8 mouse cellular contexts compared by ENCODE assay signal in the genomic region with DNA sequence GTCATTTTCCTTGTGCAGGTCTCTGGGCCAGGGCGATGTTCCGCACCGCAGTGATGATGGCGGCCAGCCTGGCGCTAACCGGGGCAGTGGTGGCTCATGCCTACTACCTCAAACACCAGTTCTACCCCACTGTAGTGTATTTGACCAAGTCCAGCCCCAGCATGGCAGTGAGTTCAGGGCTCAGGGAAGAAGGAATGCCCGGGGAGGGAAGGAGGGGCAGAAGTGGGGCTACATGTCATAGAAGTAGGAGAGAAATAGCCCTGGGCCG. TPM values are rescaled to one million over a fixed set of nuclear protein-coding genes. Genes with fewer than 3 reads are reported as not detected.
DNase-seq lines count a peak whose midpoint lies in the region; ATAC-seq lines count a peak whose summit lies in the region.

No protein-coding gene starts in this region.

- no peak overlapping the region for H3K27ac ChIP-seq in brown adipose tissue, adult 24 weeks (replicated peaks; ENCODE audit: low read depth, low read length)
- no peak overlapping the region for H3K27ac ChIP-seq in hindbrain, embryonic 11.5 days (ENCODE audit: low read depth, low read length)
- no peak overlapping the region for H3K27ac ChIP-seq in midbrain, embryonic 12.5 days (replicated peaks)

- peak overlapping the region; percentile 73 for H3K4me3 ChIP-seq in brown adipose tissue, adult 24 weeks (ENCODE audit: insufficient read depth, low read depth, low read length)
- peak overlapping the region; percentile 93 for H3K4me3 ChIP-seq in hindbrain, embryonic 11.5 days (ENCODE audit: low read depth, low read length)
- peak overlapping the region; percentile 97 for H3K4me3 ChIP-seq in midbrain, embryonic 12.5 days

- H3K4me2 ChIP-seq in hindbrain, embryonic 11.5 days (replicated peaks; ENCODE audit: low read depth, low read length) = peak overlapping the region; percentile 96
- peak overlapping the region; percentile 99 for H3K4me2 ChIP-seq in midbrain, embryonic 12.5 days (replicated peaks)

- DNase-seq in kidney, adult 9 months = peak; percentile 36
- DNase-seq in kidney, adult 8-10 months = no peak
- no peak for DNase-seq in hindbrain, embryonic 11.5 days (ENCODE audit: low spot score)
- DNase-seq in retina, embryonic 14.5 days (ENCODE audit: low spot score) = no peak
- DNase-seq in layer of hippocampus, adult 9-10 months (ENCODE audit: low spot score) = no peak
- no peak for DNase-seq in adipocyte (ENCODE audit: low spot score)

- no peaks in the 10 kb centered on the region for H3K27me3 ChIP-seq in hindbrain, embryonic 11.5 days (ENCODE audit: control insufficient read depth, insufficient read depth, low read length)
- H3K27me3 ChIP-seq in midbrain, embryonic 12.5 days = no peaks in the 10 kb centered on the region

- no peaks in the 10 kb centered on the region for H3K9me3 ChIP-seq in hindbrain, embryonic 11.5 days (ENCODE audit: control insufficient read depth, low read length)
- H3K9me3 ChIP-seq in midbrain, embryonic 12.5 days = no peaks in the 10 kb centered on the region

- peaks cover 33% of the 10 kb centered on the region for H3K36me3 ChIP-seq in hindbrain, embryonic 11.5 days (ENCODE audit: control insufficient read depth, insufficient read depth, low read length)
- H3K36me3 ChIP-seq in midbrain, embryonic 12.5 days = peaks cover 47% of the 10 kb centered on the region

- 89% methylated on average over 8 of the region's 8 CpGs for WGBS in hindbrain, embryonic 11.5 days
- WGBS in midbrain, embryonic 12.5 days = 87% methylated on average over 8 of the region's 8 CpGs

- H3K4me1 ChIP-seq in brown adipose tissue, adult 24 weeks (ENCODE audit: control insufficient read depth, insufficient read depth, insufficient read length, low read length) = peaks cover 3% of the 10 kb centered on the region; the same call in 1 of the 2 replicates
- H3K4me1 ChIP-seq in hindbrain, embryonic 11.5 days (replicated peaks; ENCODE audit: control insufficient read depth, insufficient read depth, low read length) = peaks cover 8% of the 10 kb centered on the region
- H3K4me1 ChIP-seq in midbrain, embryonic 12.5 days = peaks cover 21% of the 10 kb centered on the region

- peak overlapping the region; percentile 91 for H3K9ac ChIP-seq in hindbrain, embryonic 11.5 days (ENCODE audit: low read depth, low read length)
- peak overlapping the region; percentile 91 for H3K9ac ChIP-seq in midbrain, embryonic 12.5 days (replicated peaks)

- no peak for ATAC-seq in hindbrain, embryonic 11.5 days (ENCODE audit: low FRiP score)
- no peak for ATAC-seq in midbrain, embryonic 12.5 days (ENCODE audit: low FRiP score, low read depth)

RNA-seq across cellular contexts. Expression of a gene that starts 1.5 kb away (rescaled TPM):
- 14.8 and 17.4 TPM in 2 replicates for polyA plus RNA-seq in brown adipose tissue, adult 24 weeks (2012; ENCODE audit: insufficient read depth, insufficient read length, missing spikeins)
- polyA plus RNA-seq in hindbrain, embryonic 11.5 days (2014; fragmentation: Nextera tagmentation; extraction: Ambion mirVana) = 23.9 and 27.1 TPM in 2 replicates
- 30.0 and 32.6 TPM in 2 replicates for polyA plus RNA-seq in midbrain, embryonic 12.5 days (2016; fragmentation: Nextera tagmentation; extraction: Ambion mirVana)

RNA-seq across cellular contexts. Expression of a gene that starts 9.8 kb away (rescaled TPM):
- 53.6 and 56.4 TPM in 2 replicates for polyA plus RNA-seq in brown adipose tissue, adult 24 weeks (2012; ENCODE audit: insufficient read depth, insufficient read length, missing spikeins)
- polyA plus RNA-seq in hindbrain, embryonic 11.5 days (2014; fragmentation: Nextera tagmentation; extraction: Ambion mirVana) = 81.7 and 86.6 TPM in 2 replicates
- 75.8 and 76.4 TPM in 2 replicates for polyA plus RNA-seq in midbrain, embryonic 12.5 days (2016; fragmentation: Nextera tagmentation; extraction: Ambion mirVana)

RNA-seq across cellular contexts. Expression of a gene that starts 9.8 kb away (rescaled TPM):
- 701 and 753 TPM in 2 replicates for polyA plus RNA-seq in brown adipose tissue, adult 24 weeks (2012; ENCODE audit: insufficient read depth, insufficient read length, missing spikeins)
- polyA plus RNA-seq in hindbrain, embryonic 11.5 days (2014; fragmentation: Nextera tagmentation; extraction: Ambion mirVana) = 749 and 751 TPM in 2 replicates
- polyA plus RNA-seq in midbrain, embryonic 12.5 days (2016; fragmentation: Nextera tagmentation; extraction: Ambion mirVana) = 595 and 628 TPM in 2 replicates

RNA-seq across cellular contexts. Expression of a gene that starts 13.2 kb away (rescaled TPM):
- 9.8 and 11.3 TPM in 2 replicates for polyA plus RNA-seq in brown adipose tissue, adult 24 weeks (2012; ENCODE audit: insufficient read depth, insufficient read length, missing spikeins)
- 39.7 and 41.1 TPM in 2 replicates for polyA plus RNA-seq in hindbrain, embryonic 11.5 days (2014; fragmentation: Nextera tagmentation; extraction: Ambion mirVana)
- 30.8 and 32.2 TPM in 2 replicates for polyA plus RNA-seq in midbrain, embryonic 12.5 days (2016; fragmentation: Nextera tagmentation; extraction: Ambion mirVana)

RNA-seq across cellular contexts. Expression of a gene that starts 20.3 kb away (rescaled TPM):
- polyA plus RNA-seq in brown adipose tissue, adult 24 weeks (2012; ENCODE audit: insufficient read depth, insufficient read length, missing spikeins) = 7.3 and 15.5 TPM in 2 replicates
- 36.0 and 38.1 TPM in 2 replicates for polyA plus RNA-seq in hindbrain, embryonic 11.5 days (2014; fragmentation: Nextera tagmentation; extraction: Ambion mirVana)
- polyA plus RNA-seq in midbrain, embryonic 12.5 days (2016; fragmentation: Nextera tagmentation; extraction: Ambion mirVana) = 41.0 and 41.3 TPM in 2 replicates
